Mouse (Mus musculus): ENCODE measurements around the gene Otud5. TPM values are rescaled to one million over a fixed set of nuclear protein-coding genes. Genes with fewer than 3 reads are reported as not detected.
"Not testable (repeated sequence)": the region's sequence is repeated elsewhere in the genome, so short reads cannot be mapped to it uniquely, and the experiment has no call there.

The Otud5 gene
- polyA plus RNA-seq, 2 experiments: 38.7 to 71.3 TPM

GRCm38 (mm10) chrX:7907735-7908134 is 66.6 kb downstream of the Otud5 start, which contains the start of gene Gm10491:
TSS of gene Gm10491 (minus strand) at chrX:7907835.
- Histone ChIP-seq H3K27me3 (ENCODE audit: control insufficient read depth, insufficient read depth, low read length) (no peaks in the 10 kb centered on the region), H3K27ac (replicated peaks; ENCODE audit: low read depth, low read length) (no peak within 1 kb of the TSS), H3K4me2 (replicated peaks; ENCODE audit: low read depth, low read length, severe bottlenecking) (no peak within 1 kb of the TSS), H3K36me3 (ENCODE audit: control insufficient read depth, insufficient read depth, low read length) (peaks cover 10% of the 10 kb centered on the region), H3K4me3 (replicated peaks; ENCODE audit: low read length) (no peak within 1 kb of the TSS), H3K9me3 (ENCODE audit: control insufficient read depth, low read length) (no peaks in the 10 kb centered on the region), H3K9ac (ENCODE audit: low read depth, low read length, severe bottlenecking) (no peak within 1 kb of the TSS), H3K4me1 (ENCODE audit: control insufficient read depth, insufficient read depth, low read length) (no peaks in the 10 kb centered on the region)
- TF ChIP-seq POLR2A (IDR thresholded peaks at IDR 0.05; ENCODE audit: borderline replicate concordance, extremely low read depth, insufficient read depth, insufficient read length): no peak
- 87% methylated on average over 4 of the region's 5 CpGs for WGBS
- DNase-seq (ENCODE audit: low spot score): no peak
- no peak for ATAC-seq (ENCODE audit: low FRiP score, low read depth)

GRCm38 (mm10) chrX:7909242-7909641 is 68.1 kb downstream of the Otud5 start, which contains the start of gene Gm10490:
TSS of gene Gm10490 (plus strand) at chrX:7909542.
- not testable (repeated sequence) for DNase-seq (ENCODE audit: low spot score); H3K4me2 ChIP-seq (replicated peaks; ENCODE audit: low read depth, low read length, severe bottlenecking); H3K9me3 ChIP-seq (ENCODE audit: control insufficient read depth, low read length); H3K9ac ChIP-seq (ENCODE audit: low read depth, low read length, severe bottlenecking); ATAC-seq (ENCODE audit: low FRiP score, low read depth); H3K4me3 ChIP-seq (replicated peaks; ENCODE audit: low read length); H3K4me1 ChIP-seq (ENCODE audit: control insufficient read depth, insufficient read depth, low read length); H3K27ac ChIP-seq (replicated peaks; ENCODE audit: low read depth, low read length); H3K27me3 ChIP-seq (ENCODE audit: control insufficient read depth, insufficient read depth, low read length)
- peaks cover 10% of the 10 kb centered on the region for H3K36me3 ChIP-seq (ENCODE audit: control insufficient read depth, insufficient read depth, low read length)
- 86% methylated on average over 4 of the region's 4 CpGs for WGBS

- WGBS: 61% methylated on average over 6 of the region's 6 CpGs
- Histone ChIP-seq H3K9ac (ENCODE audit: low read depth, low read length, severe bottlenecking) (no peak overlapping the region), H3K4me3 (replicated peaks; ENCODE audit: low read length) (no peak overlapping the region), H3K4me2 (replicated peaks; ENCODE audit: low read depth, low read length, severe bottlenecking) (no peak overlapping the region), H3K27me3 (ENCODE audit: control insufficient read depth, insufficient read depth, low read length) (no peaks in the 10 kb centered on the region), H3K4me1 (ENCODE audit: control insufficient read depth, insufficient read depth, low read length) (no peaks in the 10 kb centered on the region), H3K36me3 (ENCODE audit: control insufficient read depth, insufficient read depth, low read length) (peaks cover 10% of the 10 kb centered on the region), H3K27ac (replicated peaks; ENCODE audit: low read depth, low read length) (no peak overlapping the region), H3K9me3 (ENCODE audit: control insufficient read depth, low read length) (no peaks in the 10 kb centered on the region)
- TF ChIP-seq POLR2A (IDR thresholded peaks at IDR 0.05; ENCODE audit: borderline replicate concordance, extremely low read depth, insufficient read depth, insufficient read length): no peak
- ATAC-seq (ENCODE audit: low FRiP score, low read depth) (no peak), DNase-seq (ENCODE audit: low spot score) (no peak)
Measured at GRCm38 (mm10) chrX:7910473-7910872, 69.3 kb downstream of the Otud5 start.

- WGBS: 44% methylated on average over 3 of the region's 3 CpGs
- H3K9ac ChIP-seq (ENCODE audit: low read depth, low read length, severe bottlenecking); H3K36me3 ChIP-seq (ENCODE audit: control insufficient read depth, insufficient read depth, low read length); DNase-seq (ENCODE audit: low spot score); H3K4me1 ChIP-seq (ENCODE audit: control insufficient read depth, insufficient read depth, low read length); H3K27ac ChIP-seq (replicated peaks; ENCODE audit: low read depth, low read length); ATAC-seq (ENCODE audit: low FRiP score, low read depth); H3K4me3 ChIP-seq (replicated peaks; ENCODE audit: low read length); H3K27me3 ChIP-seq (ENCODE audit: control insufficient read depth, insufficient read depth, low read length); H3K9me3 ChIP-seq (ENCODE audit: control insufficient read depth, low read length); H3K4me2 ChIP-seq (replicated peaks; ENCODE audit: low read depth, low read length, severe bottlenecking): not testable (repeated sequence)
Measured at GRCm38 (mm10) chrX:7915669-7916068, 74.5 kb downstream of the Otud5 start.

GRCm38 (mm10) chrX:7917960-7918359 is 76.8 kb downstream of the Otud5 start:
- not testable (repeated sequence) for ATAC-seq (ENCODE audit: low FRiP score, low read depth)
- H3K27me3 ChIP-seq (ENCODE audit: control insufficient read depth, insufficient read depth, low read length): peaks cover 26% of the 10 kb centered on the region

More at GRCm38 (mm10) chrX:7917960-7918359, 76.8 kb downstream of the Otud5 start:
- not testable (repeated sequence) for H3K4me3 ChIP-seq (replicated peaks; ENCODE audit: low read length); H3K9me3 ChIP-seq (ENCODE audit: control insufficient read depth, low read length); H3K4me1 ChIP-seq (ENCODE audit: control insufficient read depth, insufficient read depth, low read length); H3K4me2 ChIP-seq (replicated peaks; ENCODE audit: low read depth, low read length, severe bottlenecking); H3K36me3 ChIP-seq (ENCODE audit: control insufficient read depth, insufficient read depth, low read length); H3K27ac ChIP-seq (replicated peaks; ENCODE audit: low read depth, low read length); DNase-seq (ENCODE audit: low spot score); H3K9ac ChIP-seq (ENCODE audit: low read depth, low read length, severe bottlenecking)
- 70% methylated on average over 6 of the region's 6 CpGs for WGBS
